Mouse (Mus musculus): ENCODE measurements around the gene Pdyn. TPM values are rescaled to one million over a fixed set of nuclear protein-coding genes. Genes with fewer than 3 reads are reported as not detected.

The Pdyn gene
- polyA plus RNA-seq, 1 experiment = not detected

DNA sequence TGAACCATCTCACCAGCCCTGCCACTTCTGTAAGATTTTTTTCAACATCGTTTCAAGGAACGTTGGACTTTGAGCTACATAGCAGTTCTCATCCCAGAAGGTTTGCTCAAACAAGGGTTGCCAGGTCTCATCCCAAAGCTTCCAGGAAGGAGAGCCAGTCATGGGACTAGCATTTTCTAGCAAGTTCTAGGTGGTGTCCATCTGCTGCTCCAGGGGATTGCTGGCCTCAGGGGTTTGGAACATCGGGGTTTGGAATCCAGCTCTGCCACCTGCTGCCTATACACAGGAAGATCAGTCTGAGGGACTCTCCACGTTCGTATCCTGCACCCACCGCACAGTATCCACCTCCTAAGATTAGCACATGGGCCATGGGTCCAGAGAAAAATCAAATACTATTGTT lies 39.6 kb downstream of the Pdyn start:
- Histone ChIP-seq H3K27me3 (replicated peaks) (peaks cover 10% of the 10 kb centered on the region), H3K36me3 (replicated peaks; ENCODE audit: low read length) (no peaks in the 10 kb centered on the region), H3K4me1 (no peaks in the 10 kb centered on the region), H3K4me3 (replicated peaks) (no peak overlapping the region), H3K9me3 (no peaks in the 10 kb centered on the region)
- no peak for TF ChIP-seq FLI1 (IDR thresholded peaks at IDR 0.05; ENCODE audit: low read length)
- TF ChIP-seq GATA1 (IDR thresholded peaks at IDR 0.05; ENCODE audit: borderline replicate concordance, low read length) = no peak

GRCm38 (mm10) chr2:129658796-129659195 lies 40.8 kb downstream of the Pdyn start:
- no peaks in the 10 kb centered on the region for H3K9me3 ChIP-seq
- no peaks in the 10 kb centered on the region for H3K4me1 ChIP-seq
- TF ChIP-seq GATA1 (IDR thresholded peaks at IDR 0.05; ENCODE audit: borderline replicate concordance, low read length) = no peak
- no peak for TF ChIP-seq FLI1 (IDR thresholded peaks at IDR 0.05; ENCODE audit: low read length)
- H3K27me3 ChIP-seq (replicated peaks) = peaks cover 10% of the 10 kb centered on the region
- H3K4me3 ChIP-seq (replicated peaks) = no peak overlapping the region
- H3K36me3 ChIP-seq (replicated peaks; ENCODE audit: low read length) = no peaks in the 10 kb centered on the region

GRCm38 (mm10) chr2:129655033-129655432 lies 44.6 kb downstream of the Pdyn start:
- no peaks in the 10 kb centered on the region for H3K4me1 ChIP-seq
- H3K27me3 ChIP-seq (replicated peaks) = peaks cover 13% of the 10 kb centered on the region
- no peak for TF ChIP-seq GATA1 (IDR thresholded peaks at IDR 0.05; ENCODE audit: borderline replicate concordance, low read length)
- no peak for TF ChIP-seq FLI1 (IDR thresholded peaks at IDR 0.05; ENCODE audit: low read length)
- no peaks in the 10 kb centered on the region for H3K36me3 ChIP-seq (replicated peaks; ENCODE audit: low read length)
- peaks cover 12% of the 10 kb centered on the region for H3K9me3 ChIP-seq
- no peak overlapping the region for H3K4me3 ChIP-seq (replicated peaks)

- H3K27me3 ChIP-seq (replicated peaks) = peaks cover 13% of the 10 kb centered on the region
- no peaks in the 10 kb centered on the region for H3K36me3 ChIP-seq (replicated peaks; ENCODE audit: low read length)
- no peaks in the 10 kb centered on the region for H3K4me1 ChIP-seq
- H3K9me3 ChIP-seq = peaks cover 14% of the 10 kb centered on the region
- no peak for TF ChIP-seq FLI1 (IDR thresholded peaks at IDR 0.05; ENCODE audit: low read length)
- TF ChIP-seq GATA1 (IDR thresholded peaks at IDR 0.05; ENCODE audit: borderline replicate concordance, low read length) = no peak
- H3K4me3 ChIP-seq (replicated peaks) = no peak overlapping the region
Observed at GRCm38 (mm10) chr2:129654233-129654950, 45.3 kb downstream of the Pdyn start.

GRCm38 (mm10) chr2:129653632-129654031 lies 46.0 kb downstream of the Pdyn start:
- Histone ChIP-seq H3K9me3 (peaks cover 14% of the 10 kb centered on the region), H3K4me3 (replicated peaks) (no peak overlapping the region), H3K4me1 (no peaks in the 10 kb centered on the region), H3K36me3 (replicated peaks; ENCODE audit: low read length) (no peaks in the 10 kb centered on the region), H3K27me3 (replicated peaks) (peaks cover 13% of the 10 kb centered on the region)
- TF ChIP-seq GATA1 (IDR thresholded peaks at IDR 0.05; ENCODE audit: borderline replicate concordance, low read length) = no peak
- TF ChIP-seq FLI1 (IDR thresholded peaks at IDR 0.05; ENCODE audit: low read length) = no peak

- TF ChIP-seq GATA1 (IDR thresholded peaks at IDR 0.05; ENCODE audit: borderline replicate concordance, low read length) (no peak), FLI1 (IDR thresholded peaks at IDR 0.05; ENCODE audit: low read length) (no peak)
- Histone ChIP-seq H3K36me3 (replicated peaks; ENCODE audit: low read length) (no peaks in the 10 kb centered on the region), H3K4me3 (replicated peaks) (no peak overlapping the region), H3K9me3 (peaks cover 14% of the 10 kb centered on the region), H3K4me1 (no peaks in the 10 kb centered on the region), H3K27me3 (replicated peaks) (peaks cover 11% of the 10 kb centered on the region)
Observed at GRCm38 (mm10) chr2:129652616-129653015, 47.0 kb downstream of the Pdyn start.

Other genes with a start within 250 kb of the Pdyn start
- 0.08 TPM in 1 of 2 replicates, not detected in the other for gene F830045P16Rik, start 163.2 kb downstream of the Pdyn start, polyA plus RNA-seq (2012; ENCODE audit: insufficient read depth, low replicate concordance)
- 9.9 and 60.3 TPM in 2 replicates for gene Sirpa, start 107.0 kb downstream of the Pdyn start, polyA plus RNA-seq (2012; ENCODE audit: insufficient read depth, low replicate concordance)
- 1.8 and 4.7 TPM in 2 replicates for gene Stk35, start 100.7 kb upstream of the Pdyn start, polyA plus RNA-seq (2012; ENCODE audit: insufficient read depth, low replicate concordance)